Mouse (Mus musculus): Measurements from ENCODE around the gene Efhc1. TPM values are rescaled to one million over a fixed set of nuclear protein-coding genes. Genes with fewer than 3 reads are reported as not detected.
A peak's percentile ranks its signal among the peaks of the same experiment; 100 is the strongest.
"Not testable (repeated sequence)": the region's sequence is repeated elsewhere in the genome, so short reads cannot be mapped to it uniquely, and the experiment has no call there.

The Efhc1 gene
- polyA plus RNA-seq, 1 experiment from 2014 or later, result 3.6 TPM

DNA sequence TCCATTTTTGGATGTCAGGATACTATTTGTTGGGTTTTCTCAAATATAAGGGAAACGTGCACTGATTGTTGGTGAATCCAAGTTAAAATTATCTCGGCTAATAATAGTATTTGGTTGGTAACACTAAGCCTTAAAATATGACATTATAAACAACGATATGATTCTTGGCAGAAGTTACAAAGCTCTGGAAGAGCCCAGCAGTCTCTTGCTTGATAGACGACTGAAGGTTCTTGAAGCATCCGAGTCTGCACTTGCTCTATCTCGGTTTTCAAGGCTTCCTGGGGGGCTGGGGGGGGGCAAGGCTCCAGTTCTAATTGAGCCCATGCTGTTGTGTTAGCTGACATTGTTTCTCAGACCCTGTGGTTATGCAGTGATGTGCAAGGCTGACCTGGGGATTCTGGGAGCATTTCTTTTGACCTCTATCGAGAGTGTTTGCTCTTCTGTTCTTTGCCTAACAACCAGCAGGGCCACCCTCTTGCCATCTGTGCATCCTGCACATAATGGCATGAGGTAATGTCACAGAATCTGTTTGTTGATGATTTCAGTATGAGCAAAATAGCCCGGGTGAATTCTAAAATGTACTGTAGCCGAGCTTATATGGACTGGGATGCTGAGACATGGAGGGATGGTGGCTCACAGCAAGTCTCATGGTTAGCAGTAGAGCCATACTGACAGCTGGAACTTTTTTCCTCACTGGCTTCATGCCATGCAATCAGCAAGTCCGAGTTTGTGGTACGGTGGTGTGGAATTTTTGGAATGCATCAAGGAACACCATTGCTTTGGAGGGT lies 28.6 kb upstream of the Efhc1 start:
- Histone ChIP-seq H3K9me3 (no peaks in the 10 kb centered on the region), H3K4me1 (replicated peaks) (peaks cover 14% of the 10 kb centered on the region), H3K36me3 (no peaks in the 10 kb centered on the region), H3K27me3 (no peaks in the 10 kb centered on the region), H3K27ac (replicated peaks) (peak overlapping the region; percentile 14; the same call in 1 of the 2 replicates), H3K4me3 (no peak overlapping the region), H3K9ac (no peak overlapping the region), H3K4me2 (no peak overlapping the region)
- WGBS, result 58% methylated on average over 11 of the region's 11 CpGs
- ATAC-seq (ENCODE audit: low FRiP score, low read depth), result peak; percentile 44; the same call in 1 of the 2 replicates

DNA sequence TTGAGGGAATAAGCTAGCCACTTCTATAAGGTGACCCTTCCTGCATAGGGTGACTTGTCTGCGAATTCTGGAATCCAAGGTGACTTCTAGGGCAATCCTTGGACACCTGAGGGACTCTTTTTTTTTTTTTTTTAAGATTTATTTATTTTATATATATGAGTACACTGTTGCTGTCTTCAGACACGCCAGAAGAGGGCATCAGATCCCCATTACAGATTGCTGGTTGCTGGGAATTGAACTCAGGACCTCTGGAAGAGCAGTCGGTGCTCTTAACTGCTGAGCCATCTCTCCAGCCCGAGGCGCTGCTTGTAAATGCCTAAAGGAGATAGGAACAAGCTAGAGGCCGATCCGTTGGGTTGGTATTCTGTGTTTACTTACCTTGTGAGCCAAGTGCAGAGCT lies 26.1 kb upstream of the Efhc1 start:
- ATAC-seq (ENCODE audit: low FRiP score, low read depth); H3K9me3 ChIP-seq; H3K4me3 ChIP-seq; H3K27ac ChIP-seq (replicated peaks); H3K4me2 ChIP-seq; H3K36me3 ChIP-seq; H3K9ac ChIP-seq; H3K27me3 ChIP-seq: not testable (repeated sequence)
- peaks cover 11% of the 10 kb centered on the region for H3K4me1 ChIP-seq (replicated peaks)
- 86% methylated on average over 7 of the region's 7 CpGs for WGBS

DNA sequence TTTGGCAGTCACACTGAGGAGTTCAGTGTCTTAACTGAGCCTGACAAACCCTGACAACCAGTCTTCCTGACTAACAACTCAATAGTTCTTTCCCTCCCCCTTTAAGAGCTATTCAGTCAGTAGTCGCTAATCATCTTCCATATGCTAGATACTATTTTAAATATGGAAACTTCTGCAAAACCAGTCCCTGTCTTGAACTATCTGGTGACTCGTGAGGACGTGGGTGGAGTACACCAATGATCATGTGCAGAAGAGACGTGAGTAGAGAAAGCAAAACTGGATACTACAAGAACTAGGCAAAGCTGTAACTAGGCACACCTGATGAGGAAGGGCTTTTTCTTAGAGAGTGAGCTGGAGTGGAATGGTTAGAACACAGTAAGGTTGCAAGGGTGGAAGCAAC lies 25.5 kb upstream of the Efhc1 start:
- H3K4me2 ChIP-seq, result no peak overlapping the region
- no peaks in the 10 kb centered on the region for H3K36me3 ChIP-seq
- peaks cover 11% of the 10 kb centered on the region for H3K4me1 ChIP-seq (replicated peaks)
- no peak for ATAC-seq (ENCODE audit: low FRiP score, low read depth)
- 93% methylated on average over 4 of the region's 4 CpGs for WGBS
- no peaks in the 10 kb centered on the region for H3K9me3 ChIP-seq
- no peaks in the 10 kb centered on the region for H3K27me3 ChIP-seq
- H3K4me3 ChIP-seq, result no peak overlapping the region
- H3K27ac ChIP-seq (replicated peaks), result no peak overlapping the region
- H3K9ac ChIP-seq, result no peak overlapping the region

DNA sequence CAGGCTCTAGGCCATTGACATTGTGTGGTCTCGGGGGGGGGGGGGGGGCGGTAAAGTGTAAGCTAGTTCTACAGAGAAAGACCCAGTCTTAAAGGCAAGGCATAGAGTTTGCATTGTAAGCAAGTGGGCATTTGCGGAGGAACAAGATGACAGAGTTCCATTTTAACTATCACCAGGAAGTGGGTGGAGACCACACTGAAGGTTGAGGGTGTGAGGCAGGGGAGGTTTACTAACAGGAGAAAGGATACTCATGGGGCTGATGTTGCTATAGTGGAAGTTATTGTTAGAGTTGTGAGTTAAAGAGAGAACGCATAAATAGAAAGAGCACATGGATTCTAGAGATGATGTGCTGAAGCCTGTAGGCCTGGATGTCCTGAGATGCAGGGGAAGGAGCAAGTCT lies 25.1 kb upstream of the Efhc1 start:
- Histone ChIP-seq H3K9ac (no peak overlapping the region), H3K36me3 (no peaks in the 10 kb centered on the region), H3K4me1 (replicated peaks) (peaks cover 11% of the 10 kb centered on the region), H3K4me3 (no peak overlapping the region), H3K4me2 (no peak overlapping the region), H3K27me3 (no peaks in the 10 kb centered on the region), H3K9me3 (no peaks in the 10 kb centered on the region), H3K27ac (replicated peaks) (no peak overlapping the region)
- no peak for ATAC-seq (ENCODE audit: low FRiP score, low read depth)
- WGBS, result 84% methylated on average over 4 of the region's 4 CpGs

DNA sequence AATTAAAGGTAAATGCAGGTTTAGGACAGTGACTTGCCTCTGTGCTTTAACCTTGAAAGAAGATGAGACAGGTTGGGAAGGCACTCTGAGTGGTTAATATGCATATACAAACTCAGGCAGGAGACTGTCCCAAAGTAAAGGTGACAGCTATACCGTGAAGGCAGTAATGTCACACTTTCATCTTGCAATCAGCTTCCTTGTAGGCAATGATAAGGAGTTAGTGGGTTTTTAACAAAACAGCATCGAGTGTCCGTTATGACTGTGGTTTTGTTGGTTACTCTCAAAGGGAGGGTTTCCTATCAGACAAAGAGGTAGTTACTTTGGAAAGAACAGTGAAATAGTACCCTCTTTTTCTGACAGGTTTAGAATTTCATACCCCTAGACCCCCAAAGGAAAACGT lies 22.9 kb upstream of the Efhc1 start:
- Histone ChIP-seq H3K9me3 (no peaks in the 10 kb centered on the region), H3K4me2 (no peak overlapping the region), H3K36me3 (no peaks in the 10 kb centered on the region), H3K27me3 (no peaks in the 10 kb centered on the region), H3K9ac (no peak overlapping the region), H3K27ac (replicated peaks) (no peak overlapping the region), H3K4me3 (no peak overlapping the region), H3K4me1 (replicated peaks) (no peaks in the 10 kb centered on the region)
- ATAC-seq (ENCODE audit: low FRiP score, low read depth), result no peak
- WGBS, result 87% methylated on average over 4 of the region's 4 CpGs

DNA sequence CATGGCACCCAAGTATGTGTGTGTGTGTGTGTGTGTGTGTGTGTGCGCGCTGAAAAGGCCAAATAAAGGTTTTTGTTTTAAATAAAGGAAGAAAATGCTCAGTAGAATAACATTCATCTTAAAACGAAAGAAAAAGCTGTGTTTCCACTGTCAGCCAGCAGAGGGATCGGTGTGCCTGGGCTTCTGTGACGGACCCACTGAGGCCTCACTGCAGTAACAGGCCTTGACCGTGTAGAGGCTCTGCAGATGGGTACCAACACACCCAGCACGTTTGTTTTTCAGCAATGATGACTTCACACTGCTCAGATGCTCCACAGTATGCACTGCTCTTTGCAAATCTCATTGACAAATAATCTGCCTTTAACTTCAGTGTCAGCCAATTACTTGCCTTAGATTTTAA lies 18.0 kb upstream of the Efhc1 start:
- Histone ChIP-seq H3K27ac (replicated peaks) (no peak overlapping the region), H3K4me1 (replicated peaks) (no peaks in the 10 kb centered on the region), H3K27me3 (no peaks in the 10 kb centered on the region), H3K4me2 (no peak overlapping the region), H3K4me3 (no peak overlapping the region), H3K36me3 (peaks cover 7% of the 10 kb centered on the region; the same call in 1 of the 2 replicates), H3K9me3 (no peaks in the 10 kb centered on the region), H3K9ac (no peak overlapping the region)
- peak; percentile 78; the same call in 1 of the 2 replicates for ATAC-seq (ENCODE audit: low FRiP score, low read depth)
- 15% methylated on average over 7 of the region's 7 CpGs for WGBS

DNA sequence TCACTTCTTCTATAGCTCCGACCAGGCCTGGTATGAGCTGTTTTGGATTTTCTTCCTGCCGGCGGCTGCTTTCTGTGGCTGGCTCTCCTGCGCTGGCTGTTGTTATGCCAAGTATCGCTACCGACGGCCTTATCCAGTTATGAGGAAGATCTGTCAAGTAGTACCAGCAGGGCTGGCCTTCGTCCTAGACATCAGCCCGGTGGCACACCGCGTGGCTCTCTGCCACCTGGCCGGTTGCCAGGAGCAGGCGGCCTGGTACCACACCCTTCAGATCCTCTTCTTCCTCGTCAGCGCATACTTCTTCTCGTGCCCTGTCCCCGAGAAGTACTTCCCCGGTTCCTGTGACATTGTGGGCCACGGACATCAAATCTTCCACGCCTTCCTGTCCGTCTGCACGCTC lies 16.3 kb upstream of the Efhc1 start:
- no peak overlapping the region for H3K4me3 ChIP-seq
- 68% methylated on average over 22 of the region's 22 CpGs for WGBS
- no peaks in the 10 kb centered on the region for H3K27me3 ChIP-seq
- 0 out of 2 replicates have a peak, but pooled peaks have one; percentile 42 for ATAC-seq (ENCODE audit: low FRiP score, low read depth)
- no peaks in the 10 kb centered on the region for H3K9me3 ChIP-seq
- H3K36me3 ChIP-seq, result peaks cover 7% of the 10 kb centered on the region; the same call in 1 of the 2 replicates
- no peak overlapping the region for H3K27ac ChIP-seq (replicated peaks)
- H3K4me2 ChIP-seq, result no peak overlapping the region
- no peak overlapping the region for H3K9ac ChIP-seq
- no peaks in the 10 kb centered on the region for H3K4me1 ChIP-seq (replicated peaks)

DNA sequence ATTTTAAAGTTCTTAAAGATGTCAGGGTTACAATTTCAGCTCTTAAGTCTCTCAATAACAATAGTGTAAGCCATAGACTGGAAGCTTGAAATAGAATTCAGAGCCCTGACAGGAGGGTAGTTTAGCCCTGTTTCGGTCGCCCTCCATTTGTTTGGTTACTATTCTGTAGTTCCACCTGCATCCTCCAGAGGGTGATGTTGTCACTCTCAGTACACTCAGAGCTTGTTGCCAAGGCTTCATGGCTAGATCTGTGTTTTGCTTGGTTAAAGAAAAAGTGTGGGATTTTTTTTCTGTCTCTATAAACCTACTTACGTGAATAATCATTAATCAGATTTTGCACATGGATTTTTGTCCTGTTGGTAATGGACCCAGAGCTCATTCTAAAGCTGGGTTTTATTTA lies 12.4 kb upstream of the Efhc1 start:
- Histone ChIP-seq H3K27me3 (no peaks in the 10 kb centered on the region), H3K4me3 (no peak overlapping the region), H3K9ac (no peak overlapping the region), H3K4me2 (no peak overlapping the region), H3K27ac (replicated peaks) (no peak overlapping the region), H3K4me1 (replicated peaks) (no peaks in the 10 kb centered on the region), H3K9me3 (no peaks in the 10 kb centered on the region), H3K36me3 (peaks cover 7% of the 10 kb centered on the region; the same call in 1 of the 2 replicates)
- 24% methylated on average over 3 of the region's 3 CpGs for WGBS
- ATAC-seq (ENCODE audit: low FRiP score, low read depth), result peak; percentile 46; the same call in 1 of the 2 replicates

DNA sequence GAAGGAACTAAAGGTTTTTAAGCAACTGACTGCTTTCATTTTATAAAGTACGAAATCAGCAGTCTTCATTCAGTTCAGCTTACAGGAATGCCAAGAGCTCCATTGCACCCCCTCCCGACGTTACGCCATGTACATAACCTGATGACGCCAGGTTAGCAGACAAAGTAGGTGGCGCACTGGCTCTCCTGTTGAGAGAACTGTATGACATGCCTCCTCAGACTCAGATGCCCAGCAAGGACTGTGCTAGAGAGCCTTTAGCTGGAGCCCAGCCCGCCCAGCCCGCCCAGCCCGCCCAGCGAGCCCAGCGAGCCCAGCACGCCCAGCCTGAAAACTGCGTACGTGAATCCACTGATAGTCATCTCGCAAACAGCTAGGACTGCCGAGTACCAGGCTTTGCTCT lies 11.3 kb upstream of the Efhc1 start:
- Histone ChIP-seq H3K36me3 (peaks cover 1% of the 10 kb centered on the region; the same call in 1 of the 2 replicates), H3K9ac (no peak overlapping the region), H3K4me2 (no peak overlapping the region), H3K27ac (replicated peaks) (no peak overlapping the region), H3K4me1 (replicated peaks) (no peaks in the 10 kb centered on the region), H3K9me3 (no peaks in the 10 kb centered on the region), H3K27me3 (no peaks in the 10 kb centered on the region), H3K4me3 (no peak overlapping the region)
- 72% methylated on average over 16 of the region's 16 CpGs for WGBS
- no peak; the same call in 1 of the 2 replicates for ATAC-seq (ENCODE audit: low FRiP score, low read depth)

DNA sequence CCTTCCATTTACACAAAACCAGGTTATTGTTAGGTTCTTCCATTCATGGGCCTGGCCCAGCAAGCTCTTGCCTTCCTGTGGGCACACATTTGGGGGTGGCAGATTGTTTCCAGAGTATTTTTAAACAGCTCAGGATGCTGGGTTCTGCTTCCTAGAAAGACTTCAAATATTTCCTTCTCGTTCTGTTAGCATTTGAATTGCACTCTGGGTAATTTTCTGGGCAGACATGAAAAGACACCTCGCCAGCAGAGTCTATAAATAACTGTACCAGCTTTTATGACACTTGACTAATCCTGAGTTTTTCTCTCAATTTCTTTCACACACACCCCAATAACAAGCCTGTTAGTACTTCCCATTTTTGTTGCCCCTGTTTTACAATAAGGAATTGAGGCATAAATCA lies 10.1 kb upstream of the Efhc1 start:
- Histone ChIP-seq H3K4me1 (replicated peaks) (no peaks in the 10 kb centered on the region), H3K4me2 (no peak overlapping the region), H3K27me3 (no peaks in the 10 kb centered on the region), H3K4me3 (no peak overlapping the region), H3K9ac (no peak overlapping the region), H3K9me3 (no peaks in the 10 kb centered on the region), H3K36me3 (no peaks in the 10 kb centered on the region), H3K27ac (replicated peaks) (no peak overlapping the region)
- no peak for ATAC-seq (ENCODE audit: low FRiP score, low read depth)
- WGBS, result 82% methylated on average over 2 of the region's 2 CpGs

DNA sequence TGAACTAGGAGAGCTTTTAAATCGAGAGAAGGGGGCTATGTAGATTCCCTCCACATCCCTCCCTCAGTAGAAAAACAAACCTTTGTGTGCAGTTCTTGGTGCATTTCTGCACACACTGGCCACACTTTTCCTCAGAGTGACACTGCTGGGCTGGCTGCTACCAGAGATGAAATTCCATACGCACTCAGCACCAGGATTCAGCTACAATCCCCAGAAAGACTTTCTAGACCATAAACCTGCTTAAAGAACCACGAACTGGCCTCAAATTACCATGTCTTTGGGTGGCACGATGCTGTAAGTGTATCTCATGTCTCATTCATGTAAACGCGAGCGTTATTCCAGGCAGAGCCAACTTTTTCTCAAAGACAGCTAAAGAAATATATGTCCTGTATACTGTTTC lies 9.6 kb upstream of the Efhc1 start:
- 89% methylated on average over 7 of the region's 7 CpGs for WGBS
- Histone ChIP-seq H3K27me3 (no peaks in the 10 kb centered on the region), H3K9me3 (no peaks in the 10 kb centered on the region), H3K27ac (replicated peaks) (no peak overlapping the region), H3K4me1 (replicated peaks) (no peaks in the 10 kb centered on the region), H3K4me3 (no peak overlapping the region), H3K4me2 (no peak overlapping the region), H3K9ac (no peak overlapping the region), H3K36me3 (no peaks in the 10 kb centered on the region)
- ATAC-seq (ENCODE audit: low FRiP score, low read depth), result no peak

DNA sequence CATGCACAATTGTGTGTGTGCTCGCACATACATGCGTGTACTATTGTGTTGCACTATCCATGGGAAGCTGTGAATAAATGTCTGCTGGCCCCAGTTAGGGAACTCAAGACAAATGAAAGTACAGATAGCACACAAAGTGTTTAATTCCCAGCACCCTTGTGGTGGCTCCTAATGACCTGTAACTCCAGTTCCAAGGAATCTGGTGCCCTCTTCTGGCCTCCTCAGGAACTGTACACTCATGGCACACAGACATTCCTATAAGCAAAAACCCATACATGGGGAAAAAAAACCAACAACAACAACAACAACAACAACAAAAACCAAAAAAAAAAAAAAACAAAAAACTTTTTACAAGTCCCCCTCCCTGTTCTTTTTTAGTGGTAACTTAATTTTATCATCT lies 8.4 kb upstream of the Efhc1 start:
- WGBS, result 100% methylated on average over 2 of the region's 2 CpGs
- Histone ChIP-seq H3K4me2 (no peak overlapping the region), H3K27me3 (no peaks in the 10 kb centered on the region), H3K9me3 (no peaks in the 10 kb centered on the region), H3K4me1 (replicated peaks) (no peaks in the 10 kb centered on the region), H3K36me3 (no peaks in the 10 kb centered on the region), H3K9ac (no peak overlapping the region), H3K4me3 (no peak overlapping the region), H3K27ac (replicated peaks) (no peak overlapping the region)
- ATAC-seq (ENCODE audit: low FRiP score, low read depth), result no peak

DNA sequence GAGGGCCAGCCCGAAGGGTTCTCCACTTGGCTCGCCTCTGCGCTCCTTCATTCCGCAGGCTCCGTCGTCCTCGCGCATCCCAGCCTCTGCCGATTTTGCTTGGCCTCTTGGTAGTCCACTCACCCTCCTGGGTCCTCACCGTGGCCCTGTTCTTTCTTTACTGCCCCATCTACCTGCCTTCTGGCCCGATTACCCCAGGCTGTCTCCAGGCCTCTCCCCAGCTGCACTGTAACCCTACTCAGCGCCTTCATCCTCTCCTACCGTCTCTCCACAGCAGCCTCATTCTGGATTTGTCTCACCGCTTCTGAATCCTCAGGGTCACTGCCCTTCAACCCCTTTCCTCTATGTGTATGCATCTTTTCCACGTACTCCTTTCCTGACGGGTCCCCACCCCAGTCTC lies 373 bp downstream of the Efhc1 start:
- Histone ChIP-seq H3K4me1 (replicated peaks) (peaks cover 12% of the 10 kb centered on the region), H3K9me3 (no peaks in the 10 kb centered on the region), H3K27me3 (no peaks in the 10 kb centered on the region), H3K27ac (replicated peaks) (peak overlapping the region; percentile 90), H3K4me3 (peak overlapping the region; percentile 68), H3K4me2 (peak overlapping the region; percentile 85), H3K9ac (peak overlapping the region; percentile 76), H3K36me3 (no peaks in the 10 kb centered on the region)
- ATAC-seq (ENCODE audit: low FRiP score, low read depth), result peak; percentile 78; the same call in 1 of the 2 replicates
- under 1% methylated on average over 16 of the region's 16 CpGs for WGBS
